Mouse (Mus musculus) adrenal gland, adult 8-10 months (tissue): Measurements from ENCODE around the gene Ccdc187. TPM values are rescaled to one million over a fixed set of nuclear protein-coding genes. Genes with fewer than 3 reads are reported as not detected.

ENCODE experiments used
- DNase-seq: peaks from one replicate; pipeline ENCODE4 v3.0.0; 2022
- total RNA-seq, 4 experiments: library from RNA; stranded (reverse); gene quantifications; 2 replicates each; pipeline ENCODE4 v1.2.4; 2022

The Ccdc187 gene
- total RNA-seq, 4 experiments from 2014 or later = 0.32 to 4.1 (median 2.2) TPM

DNA sequence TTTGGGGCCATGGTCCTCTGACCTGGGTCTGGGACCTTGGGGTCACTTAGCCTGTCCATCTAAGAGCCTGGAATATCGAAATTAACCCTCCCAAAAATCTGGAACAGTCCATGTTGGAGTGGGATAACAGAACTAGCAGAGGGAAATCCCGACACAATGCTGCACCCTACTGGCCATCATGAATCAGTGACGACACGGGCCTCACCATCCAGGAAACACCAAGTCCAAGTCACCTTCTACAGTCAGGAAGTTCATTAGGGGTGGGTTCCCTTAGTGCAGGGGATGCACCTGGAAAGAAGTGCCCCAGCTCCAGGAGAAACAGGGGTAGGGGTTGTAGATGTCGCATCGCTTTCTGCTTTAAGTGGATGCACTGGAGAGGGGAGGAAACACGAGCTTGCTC is 20.7 kb downstream of the Ccdc187 start:
- DNase-seq = no peak

DNA sequence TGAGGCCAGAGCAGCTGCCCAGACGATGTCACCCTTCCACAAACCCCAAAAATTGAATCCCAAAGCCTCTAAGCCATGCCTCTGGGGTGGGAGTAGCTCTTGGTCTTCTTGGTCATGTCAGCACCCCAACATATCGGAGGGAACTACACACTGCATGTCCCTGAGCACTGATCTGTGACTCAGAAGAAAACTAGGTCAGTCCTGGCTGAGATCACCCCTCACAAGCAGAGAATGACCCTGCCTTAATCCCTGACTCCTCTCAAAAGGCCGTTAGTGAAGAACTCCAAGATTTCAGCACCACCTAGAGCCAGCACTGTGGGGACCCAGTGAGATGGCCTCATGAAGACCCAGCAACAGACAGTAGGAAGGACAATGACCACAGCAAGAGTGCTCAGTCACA is 26.1 kb downstream of the Ccdc187 start:
- DNase-seq = peak; percentile 73

DNA sequence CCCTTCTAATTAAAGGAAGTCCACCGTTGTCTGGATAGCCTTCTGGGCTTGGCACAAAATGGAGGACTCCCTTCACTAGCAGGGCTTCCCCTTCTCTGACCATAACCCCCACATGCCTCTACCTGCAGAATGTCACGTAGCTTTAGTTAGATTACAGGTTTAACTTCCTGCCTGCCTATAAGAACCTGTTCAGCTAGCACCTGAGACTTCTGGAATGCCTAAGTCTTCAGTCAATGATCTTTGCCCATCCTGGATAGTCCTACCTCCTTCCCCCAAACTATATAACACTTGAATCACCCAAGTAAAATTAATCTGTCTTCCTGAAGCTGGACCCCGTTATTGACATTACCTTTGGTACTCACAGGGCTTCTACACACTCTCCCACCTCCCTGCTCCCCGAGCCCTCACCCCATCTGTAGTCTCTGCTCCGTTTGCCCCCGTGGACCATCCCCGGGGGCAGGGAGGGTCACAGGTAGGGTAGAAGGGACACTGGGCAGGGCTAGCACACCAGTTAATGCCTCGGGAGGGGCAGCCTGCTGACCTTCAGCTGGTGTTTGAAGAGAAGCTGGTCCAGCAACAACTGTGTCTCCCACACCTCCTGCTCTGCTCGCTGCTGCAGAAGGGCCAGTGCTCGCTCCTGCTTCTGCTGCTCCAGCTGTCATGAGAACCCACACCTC is 28.2 kb downstream of the Ccdc187 start:
- DNase-seq = no peak

DNA sequence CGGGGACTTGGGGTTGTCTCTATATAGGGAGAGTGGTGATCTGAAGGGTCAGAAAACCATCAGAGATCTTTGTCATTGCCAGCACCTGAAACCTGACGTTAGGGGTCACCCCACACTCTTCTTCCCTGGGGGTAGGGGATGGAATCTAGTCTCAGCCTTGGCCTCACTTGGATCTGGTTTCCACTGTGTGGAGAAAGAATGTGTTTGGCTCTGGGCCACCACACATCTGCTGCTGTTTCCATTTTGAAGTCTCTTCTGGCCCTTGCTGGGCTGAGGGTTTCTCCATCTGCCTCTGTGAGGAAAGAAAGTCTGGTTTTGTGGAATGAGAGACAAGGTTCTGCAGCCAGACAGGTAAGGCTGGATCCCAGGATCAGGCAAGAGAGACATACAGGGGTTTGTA is 29.3 kb downstream of the Ccdc187 start:
- no peak for DNase-seq

DNA sequence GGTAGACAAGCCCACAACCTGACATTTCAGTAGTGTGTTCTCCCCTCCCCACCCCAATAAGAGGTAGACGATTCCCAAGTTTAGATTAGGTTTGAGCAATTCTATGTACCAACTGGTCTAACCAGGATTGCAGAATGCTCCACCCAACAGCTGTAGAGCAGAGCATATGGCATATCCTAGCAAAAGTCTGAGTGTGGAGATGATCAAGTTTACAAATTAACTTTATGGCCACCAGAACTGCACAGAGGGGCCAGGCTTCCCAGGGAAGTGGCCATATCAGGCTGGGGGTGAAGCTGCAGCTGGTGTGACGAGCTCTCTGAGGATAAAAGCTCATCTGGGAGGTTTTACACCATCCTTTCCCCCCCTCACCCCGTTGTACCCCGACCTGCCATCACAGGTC is 29.7 kb downstream of the Ccdc187 start:
- no peak for DNase-seq

DNA sequence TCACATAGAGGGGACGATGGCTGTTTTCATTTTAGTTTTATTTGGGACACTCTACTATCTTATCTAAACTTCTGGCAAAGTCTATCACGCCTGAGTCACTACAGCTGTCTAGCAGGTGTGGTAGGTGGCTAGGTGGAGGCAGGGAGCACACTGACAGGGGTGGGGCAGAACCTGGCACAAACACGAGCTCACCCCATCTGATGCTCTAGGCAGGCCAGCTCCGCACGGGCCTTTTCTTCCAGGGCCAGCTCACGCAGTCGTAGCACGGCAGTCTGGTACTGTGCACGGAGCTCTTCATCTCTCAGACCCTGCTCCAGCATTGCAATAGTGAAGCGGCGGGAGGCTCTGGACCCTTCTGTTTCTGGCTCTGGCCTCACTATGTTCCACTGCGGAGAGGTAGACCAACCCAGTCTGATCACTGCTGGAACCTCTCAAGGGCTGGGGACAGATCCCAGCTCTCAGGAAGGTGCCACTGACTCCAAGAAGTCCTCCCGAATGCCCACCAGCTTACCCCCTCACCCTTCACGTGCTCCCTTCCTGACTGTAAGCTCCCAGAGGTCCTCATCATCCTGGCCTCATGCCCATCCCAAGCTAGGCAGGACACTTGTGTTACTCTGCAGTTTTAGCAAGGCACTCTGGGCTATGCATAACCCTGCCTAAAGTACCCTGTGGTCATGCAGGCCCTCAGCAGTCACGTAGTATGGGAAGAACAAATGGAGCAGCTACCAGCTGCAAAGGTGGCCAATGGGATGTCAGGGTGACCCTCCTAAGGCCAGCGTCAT is 36.9 kb downstream of the Ccdc187 start:
- DNase-seq = no peak

DNA sequence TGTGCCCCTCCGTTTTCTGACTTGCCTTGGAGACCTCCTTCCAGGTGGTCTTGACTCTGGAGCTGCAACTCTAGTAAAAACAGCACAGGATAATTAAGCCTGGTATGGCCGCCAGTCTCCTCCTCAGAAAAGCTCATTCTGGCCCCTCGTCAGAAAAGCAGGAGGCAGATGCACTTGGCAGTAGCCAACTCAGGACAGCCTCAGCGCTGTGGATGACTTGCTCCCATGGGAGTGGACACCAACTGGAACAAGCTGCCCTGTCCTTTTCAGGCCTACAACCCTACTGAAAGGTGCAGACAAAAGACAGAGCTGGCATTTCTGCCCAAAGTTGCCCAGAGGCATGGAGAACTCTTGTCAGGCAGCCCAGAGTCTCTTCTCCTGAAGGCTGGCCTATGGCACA is 39.5 kb downstream of the Ccdc187 start:
- no peak for DNase-seq

DNA sequence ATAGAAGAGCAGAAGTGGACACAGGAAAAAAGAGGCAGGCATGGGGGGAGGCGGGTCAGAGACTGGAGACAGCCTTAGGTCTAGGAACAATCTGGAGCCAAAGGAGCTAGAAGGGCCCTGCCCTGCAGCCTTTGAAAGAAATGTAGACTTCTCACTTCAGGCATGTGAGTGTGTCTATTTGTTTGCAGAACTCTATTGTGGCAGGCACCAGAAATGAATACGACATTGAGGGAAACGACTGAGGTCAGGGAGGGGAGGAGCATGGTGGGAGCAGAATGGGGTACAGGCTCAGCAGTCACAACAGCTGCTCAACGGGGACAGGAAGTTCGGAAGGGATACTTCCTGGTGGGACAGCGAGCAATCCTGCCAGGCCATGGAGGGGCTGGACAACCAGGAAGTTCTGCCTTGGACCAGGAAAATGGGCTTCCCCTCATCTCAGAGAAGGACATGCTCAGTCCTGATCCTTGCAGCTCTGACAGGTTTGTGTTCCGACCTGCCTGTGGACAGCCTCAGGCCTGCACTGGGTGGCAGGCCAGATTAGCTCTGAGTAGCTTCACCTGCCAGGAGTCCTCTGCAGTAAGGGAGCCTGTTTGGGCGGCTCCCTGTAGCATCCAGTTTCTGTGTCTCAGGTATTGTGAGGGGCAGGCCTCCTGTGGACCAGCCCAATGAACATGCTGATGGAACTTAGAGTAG is 41.7 kb downstream of the Ccdc187 start:
- DNase-seq = no peak

DNA sequence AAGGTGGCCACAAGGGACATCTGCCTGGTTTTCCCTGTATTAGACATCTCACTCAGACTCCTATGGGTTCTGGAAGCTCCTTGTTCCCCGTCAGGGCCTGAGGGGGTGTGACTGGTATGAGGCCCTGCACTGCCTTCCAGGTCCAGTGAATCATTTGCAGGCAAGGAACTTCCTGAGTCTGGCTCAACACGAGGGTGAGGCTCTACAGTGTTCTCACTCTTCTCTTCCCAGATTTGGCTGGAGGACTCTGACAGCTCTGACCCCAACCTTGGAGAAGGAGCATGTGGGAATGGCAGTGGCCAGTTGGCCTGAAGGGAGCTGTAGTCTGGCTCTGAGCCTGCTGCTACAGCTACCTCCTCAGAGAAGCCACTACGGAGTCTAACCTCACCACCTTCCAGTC is 46.8 kb downstream of the Ccdc187 start:
- no peak for DNase-seq

DNA sequence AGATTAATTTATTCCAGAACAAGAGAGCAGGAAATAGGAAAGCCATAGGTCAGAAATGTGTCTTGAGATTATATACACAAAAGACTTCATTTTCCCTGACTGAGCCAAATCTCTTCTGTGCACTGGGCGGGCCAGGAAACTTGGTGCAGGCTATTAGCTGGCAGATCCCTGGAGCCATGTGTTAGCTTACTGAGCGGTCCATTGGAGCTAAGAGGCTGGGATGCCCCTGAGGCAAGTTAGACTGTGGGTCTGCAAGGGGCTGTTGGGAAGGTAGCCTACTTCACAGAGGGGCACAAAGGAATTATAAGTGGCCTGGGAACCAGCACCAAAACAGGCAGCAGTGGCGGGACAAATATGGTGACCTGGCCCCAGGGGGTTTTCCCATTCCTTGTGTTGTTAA is 53.5 kb downstream of the Ccdc187 start:
- DNase-seq = no peak

DNA sequence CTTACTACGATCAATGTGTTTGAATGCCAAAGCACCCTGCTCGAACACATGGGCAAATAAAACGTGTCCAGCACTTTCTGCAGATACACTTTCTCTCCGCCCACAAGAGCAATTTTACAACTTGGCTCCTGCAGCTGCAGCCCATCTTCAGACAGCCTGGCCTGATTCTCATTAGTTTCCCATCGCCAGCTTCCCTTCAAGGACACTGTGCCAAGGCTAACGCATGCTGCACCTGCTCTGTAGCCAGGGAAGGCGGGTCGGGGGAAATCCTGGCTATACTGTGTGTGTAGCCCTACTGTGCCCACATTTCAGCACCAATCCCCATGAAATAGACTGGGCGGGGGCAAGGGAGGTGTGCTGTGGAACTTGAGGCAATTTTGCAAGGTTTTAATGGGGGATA is 54.0 kb downstream of the Ccdc187 start:
- no peak for DNase-seq

DNA sequence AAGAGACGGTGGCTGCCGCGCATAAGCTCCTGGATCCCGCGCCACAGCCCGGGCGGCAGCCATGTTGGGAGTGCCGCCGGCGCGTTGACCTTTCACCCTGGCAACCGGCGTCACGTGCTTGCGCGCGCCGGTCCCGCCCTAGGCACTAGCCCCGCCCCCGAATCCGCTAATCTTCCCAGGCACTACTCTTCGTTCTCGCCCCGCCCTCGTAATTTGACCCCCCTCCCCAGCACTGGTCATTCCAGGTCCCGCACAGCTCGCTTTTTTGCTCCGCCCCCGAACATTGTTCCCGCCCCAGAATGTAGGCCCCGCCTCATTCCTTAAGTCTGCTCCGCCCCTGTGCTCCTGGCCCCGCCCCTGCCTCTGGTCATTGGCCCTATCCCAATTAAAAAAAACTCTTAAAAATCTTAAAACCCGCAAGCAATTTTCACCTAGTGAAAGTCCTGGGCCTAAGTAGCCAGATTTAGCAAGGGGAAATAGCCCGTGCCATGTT is 57.0 kb downstream of the Ccdc187 start, which contains the start of gene Qsox2:
Qsox2 (minus strand) TSS at position 236 of the 493 bp plus-strand sequence.
- peak; percentile 92 for DNase-seq

DNA sequence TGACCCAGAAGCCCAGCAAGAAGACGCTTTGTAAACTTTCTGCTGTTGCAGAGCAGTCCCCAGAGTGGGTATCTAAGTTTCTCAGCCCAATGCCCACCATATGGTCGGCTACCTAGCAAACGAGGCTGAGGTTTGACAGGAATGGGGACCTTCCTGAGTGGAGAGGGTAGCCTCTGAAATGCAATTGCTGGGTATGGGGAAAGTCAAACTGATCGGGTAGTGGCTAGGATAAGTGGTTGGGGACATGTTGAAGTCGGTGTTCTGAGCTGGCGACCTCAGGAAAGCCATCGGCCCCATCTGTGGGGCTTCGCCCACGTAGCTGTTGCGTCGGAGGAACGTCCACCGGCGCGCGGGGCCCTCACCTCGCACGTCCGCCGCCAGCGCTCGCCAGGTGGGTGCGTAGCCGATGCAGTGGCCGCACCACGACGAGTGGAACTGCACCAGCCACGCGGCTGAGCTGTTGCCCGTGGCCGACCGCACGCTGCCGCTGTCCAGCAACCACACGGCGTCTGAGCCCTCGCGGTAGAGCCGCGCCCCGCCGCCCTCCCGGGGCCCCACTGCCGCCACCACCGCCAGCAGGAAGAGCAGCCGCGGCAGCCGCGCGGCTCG is 57.6 kb downstream of the Ccdc187 start:
- no peak for DNase-seq

DNA sequence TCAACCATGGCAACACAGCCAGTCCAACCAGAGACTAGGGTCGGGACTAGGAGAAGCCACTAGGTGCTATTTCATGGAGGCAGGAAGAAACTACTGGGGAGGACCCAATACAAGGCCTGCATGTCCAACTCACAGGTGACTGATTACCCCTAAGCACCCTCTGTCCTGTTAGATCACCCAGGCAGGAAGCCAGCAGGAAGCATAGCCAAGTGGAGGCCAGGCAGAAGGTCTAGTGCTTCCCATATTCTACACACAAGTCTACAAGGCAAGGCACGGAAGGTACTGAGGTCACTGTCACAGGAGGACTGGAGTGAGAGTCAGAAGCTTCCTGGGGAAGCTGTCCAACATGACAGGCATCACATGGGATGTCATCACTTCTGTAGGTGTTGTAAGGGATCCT is 59.6 kb downstream of the Ccdc187 start:
- DNase-seq = no peak

DNA sequence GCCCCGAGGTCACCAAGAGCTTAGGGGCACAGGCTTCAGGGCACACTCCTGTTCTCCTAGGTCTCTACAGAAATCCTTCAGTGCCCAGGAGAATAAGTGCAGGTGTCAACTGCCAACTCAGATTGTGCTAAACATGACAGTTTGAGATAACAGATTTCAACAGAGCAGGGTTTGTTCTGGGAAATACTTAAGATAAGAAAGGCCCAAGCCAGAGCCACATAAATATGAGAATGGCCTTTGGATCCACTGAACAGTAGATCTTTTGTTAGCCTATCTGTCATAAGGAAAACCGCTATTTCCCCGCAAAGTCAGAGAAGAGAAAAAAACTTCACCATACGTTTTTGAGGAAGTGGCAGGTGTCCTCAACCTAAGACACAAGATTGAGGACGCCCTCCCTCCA is 60.1 kb downstream of the Ccdc187 start:
- DNase-seq = no peak

DNA sequence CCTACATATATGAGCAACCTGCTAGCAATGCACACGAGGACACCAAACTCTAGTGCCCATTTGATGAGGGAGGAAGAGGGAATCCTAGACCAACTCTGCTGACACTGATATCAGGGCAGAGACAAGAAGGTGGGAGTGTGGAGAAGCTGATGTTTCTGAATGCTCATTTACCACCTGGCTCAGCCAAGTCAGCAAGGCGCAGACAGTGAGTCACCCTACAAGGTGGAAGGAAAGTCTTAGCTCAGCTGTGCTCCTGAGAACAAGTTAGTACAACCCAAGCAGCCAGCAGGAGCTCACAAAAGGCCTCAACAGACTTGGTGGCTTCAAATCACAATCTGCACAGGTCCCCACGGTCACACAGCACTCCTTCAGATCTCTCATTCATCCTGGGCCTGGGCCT is 63.0 kb downstream of the Ccdc187 start:
- DNase-seq = no peak

DNA sequence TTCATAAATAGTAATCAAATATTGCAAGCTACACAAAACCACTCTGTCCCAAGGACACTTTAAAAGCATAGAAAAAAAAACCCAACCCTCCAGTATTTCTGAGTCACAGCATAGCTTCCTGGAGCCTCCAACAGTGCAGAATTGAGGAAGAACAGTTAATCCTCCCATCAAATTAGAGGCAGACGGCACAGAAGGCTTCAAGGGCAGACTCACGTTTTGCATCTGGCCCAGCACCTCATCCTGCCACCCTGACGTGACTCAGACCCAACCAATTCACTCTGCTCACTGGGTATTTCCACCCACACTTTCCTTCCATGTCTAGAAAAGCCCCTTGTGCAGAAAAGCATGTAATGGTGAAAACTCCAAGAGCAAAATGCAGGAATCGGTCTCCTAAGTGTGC is 64.1 kb downstream of the Ccdc187 start:
- DNase-seq = no peak

DNA sequence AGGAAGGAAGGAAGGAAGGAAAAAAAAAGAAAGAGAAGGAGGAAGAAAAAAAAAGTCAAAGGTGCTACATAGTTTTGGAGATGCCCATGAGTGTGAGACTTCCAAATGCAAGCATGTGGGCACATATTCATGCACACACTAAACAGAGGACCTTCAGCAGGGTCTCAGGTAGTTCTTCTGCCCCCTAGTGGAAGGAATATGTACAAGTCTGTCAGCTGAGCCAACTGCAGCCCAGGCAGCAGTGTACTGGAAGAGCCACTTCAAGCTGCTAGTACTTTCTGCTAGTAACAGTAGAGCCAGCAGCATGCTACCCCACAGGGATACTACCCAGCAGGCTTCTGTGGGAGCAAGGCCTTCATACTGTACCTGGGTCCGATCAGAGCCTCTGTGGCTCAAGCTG is 66.6 kb downstream of the Ccdc187 start:
- DNase-seq = no peak

DNA sequence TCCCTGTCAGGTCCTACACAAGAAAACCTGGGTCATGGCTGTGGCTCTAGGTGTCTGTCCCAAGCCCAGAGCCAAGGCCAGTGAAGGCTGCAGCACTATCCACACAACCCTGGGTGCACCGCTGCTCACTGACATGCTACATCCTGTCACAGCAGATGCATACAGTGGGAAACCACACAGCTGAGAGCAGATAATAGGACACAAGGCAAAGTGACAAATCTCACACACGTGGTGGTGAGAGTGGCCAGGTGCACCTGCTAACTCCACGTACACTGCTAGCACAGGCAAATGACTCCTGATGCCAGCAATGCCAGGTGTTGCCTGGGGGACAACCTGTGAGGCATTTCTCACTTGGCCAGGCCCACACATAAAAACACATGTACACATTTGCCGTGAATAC is 69.1 kb downstream of the Ccdc187 start:
- DNase-seq = no peak

DNA sequence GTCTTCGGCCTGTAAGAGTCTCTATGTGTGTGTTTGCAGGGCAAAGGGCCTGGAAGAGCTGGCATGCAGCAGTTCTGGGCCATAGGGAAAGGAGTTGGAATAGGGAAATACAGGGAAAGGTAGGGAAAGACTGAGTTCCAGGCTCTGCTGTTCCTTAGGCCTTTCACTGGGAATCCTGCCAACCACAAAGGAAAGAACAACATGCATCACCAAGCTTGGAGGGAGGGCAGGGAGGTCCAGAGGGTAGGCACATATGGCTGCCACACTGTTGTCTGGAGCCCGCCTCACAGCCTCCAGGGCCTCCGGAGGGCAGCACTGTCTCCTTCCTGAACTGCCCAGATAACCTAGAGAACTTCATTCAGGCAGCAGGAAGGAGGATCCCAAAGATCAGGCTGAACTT is 70.4 kb downstream of the Ccdc187 start:
- no peak for DNase-seq

DNA sequence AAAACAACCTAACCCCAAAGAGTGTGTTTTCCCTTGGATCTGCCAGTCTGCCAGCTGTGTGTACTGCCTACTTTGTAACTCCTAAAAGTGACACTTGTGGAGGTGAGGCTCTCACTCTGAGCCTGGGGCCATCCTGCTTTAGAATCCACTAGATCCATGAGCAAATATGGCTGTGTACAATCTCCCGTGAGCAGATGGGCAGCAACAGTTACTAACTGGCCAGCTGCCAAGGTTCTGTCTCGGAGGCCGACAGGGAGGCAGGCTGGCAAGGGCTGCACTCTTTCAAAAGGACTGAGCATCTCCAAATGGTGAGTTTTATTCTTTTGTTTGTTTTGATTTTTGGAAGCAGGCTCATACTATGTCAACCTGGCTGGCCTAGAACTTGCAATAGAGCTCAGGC is 79.8 kb downstream of the Ccdc187 start:
- DNase-seq = peak; percentile 37

DNA sequence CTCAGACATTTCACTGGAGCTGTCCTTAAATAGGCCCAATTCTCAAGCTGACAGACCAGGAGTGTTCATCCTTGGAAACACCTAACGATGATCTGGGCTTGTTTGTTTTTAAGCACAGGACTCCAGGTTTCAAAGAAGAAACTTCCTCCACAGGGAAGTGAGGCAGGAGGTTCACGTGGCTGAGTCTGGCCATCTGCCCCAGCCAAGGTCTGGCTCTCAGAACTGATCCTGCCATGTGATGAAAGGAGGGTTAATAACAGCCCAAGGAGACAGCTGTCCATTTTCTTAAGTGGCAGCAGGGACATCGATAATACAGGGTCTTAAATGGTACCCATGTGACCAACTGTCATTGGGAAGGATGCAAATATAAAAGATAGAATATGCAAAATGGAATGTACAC is 84.8 kb downstream of the Ccdc187 start:
- DNase-seq = no peak
